Mouse (Mus musculus): ENCODE data around the gene Ppp2r3d.
"Not testable (repeated sequence)": the region's sequence is repeated elsewhere in the genome, so short reads cannot be mapped to it uniquely, and the experiment has no call there.

Ppp2r3d gene

DNA sequence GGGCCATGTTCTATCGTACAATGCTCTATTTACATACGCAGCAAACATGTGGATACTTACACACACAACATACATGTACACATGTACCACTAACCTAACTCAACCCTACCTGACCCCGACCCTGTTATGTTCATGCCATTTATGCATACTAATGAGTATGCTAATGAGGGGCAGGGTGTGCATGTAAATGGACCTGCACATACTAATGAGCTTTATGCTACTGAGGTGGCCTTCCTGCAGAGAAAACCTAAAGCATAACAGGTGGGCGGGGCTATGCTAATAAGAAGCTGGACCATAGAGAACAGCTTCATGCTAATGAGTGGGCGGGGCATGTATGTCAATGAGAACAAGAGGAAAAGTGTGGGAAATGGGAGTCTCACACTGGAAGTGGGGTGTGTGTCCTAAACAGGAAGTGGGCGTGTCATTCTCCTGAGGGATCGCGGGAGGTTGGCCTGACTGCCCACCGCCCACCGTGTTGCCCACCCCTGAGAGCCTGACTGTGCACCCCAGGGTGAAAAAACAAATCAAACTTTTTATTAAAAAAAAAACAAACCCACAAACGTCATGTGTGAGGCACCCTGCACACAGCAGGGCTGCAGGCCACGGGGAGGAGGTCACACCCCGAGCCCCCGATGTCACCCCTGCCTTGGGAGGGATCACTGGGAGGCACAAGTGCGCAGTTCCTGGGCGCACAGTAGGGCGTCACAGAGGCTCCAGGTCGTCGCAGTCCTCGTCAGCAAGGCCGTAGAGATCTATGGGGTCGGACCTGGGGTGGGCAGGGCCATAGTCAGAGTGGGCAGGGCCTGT lies at the start of gene Ppp2r3d:
Ppp2r3d (minus strand) TSS at position 803 of the 807 bp plus-strand sequence.
- DNase-seq, result peak in 1 of 2 experiments; percentile 1

- DNase-seq, result not testable (repeated sequence)
Observed at GRCm38 (mm10) chr9:124493693-124494092, 17.0 kb upstream of the Ppp2r3d start, which contains the start of gene Gm21836. Gm21836 (minus strand) TSS chr9:124493793.

DNA sequence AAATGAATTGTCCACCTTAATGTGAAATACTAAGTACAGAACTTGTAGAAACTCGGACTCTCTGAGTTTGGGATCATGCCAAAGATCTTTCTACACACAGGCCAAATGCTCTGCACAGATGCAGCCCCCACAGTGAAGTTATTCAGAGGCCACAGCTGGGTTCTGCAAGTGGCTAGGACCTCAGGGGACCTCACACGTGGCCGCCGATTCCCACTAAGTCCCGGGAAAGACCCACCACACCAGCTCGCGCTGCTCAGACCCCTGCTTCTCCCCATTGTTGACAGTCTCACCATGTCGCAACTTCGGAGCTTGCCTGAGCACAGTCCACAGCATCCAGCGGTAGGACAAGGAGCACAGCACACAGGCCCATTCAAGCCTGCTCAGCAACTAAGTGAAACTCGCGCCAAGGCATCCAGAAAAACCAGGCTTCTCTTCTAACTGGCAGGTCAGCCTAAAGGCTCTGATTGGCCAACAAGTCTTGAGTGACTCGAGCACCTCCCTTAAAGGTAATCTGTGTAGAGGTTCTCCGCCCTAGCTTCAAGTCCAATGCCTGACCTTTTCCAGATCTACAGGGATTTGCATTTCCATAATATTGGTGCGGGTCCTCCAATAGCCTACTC lies 3.8 kb upstream of the Ppp2r3d start:
- DNase-seq, result not testable (repeated sequence)

- DNase-seq, result peak; percentile 30 to 57
Observed at GRCm38 (mm10) chr9:124478081-124478480, 1.4 kb upstream of the Ppp2r3d start.

DNA sequence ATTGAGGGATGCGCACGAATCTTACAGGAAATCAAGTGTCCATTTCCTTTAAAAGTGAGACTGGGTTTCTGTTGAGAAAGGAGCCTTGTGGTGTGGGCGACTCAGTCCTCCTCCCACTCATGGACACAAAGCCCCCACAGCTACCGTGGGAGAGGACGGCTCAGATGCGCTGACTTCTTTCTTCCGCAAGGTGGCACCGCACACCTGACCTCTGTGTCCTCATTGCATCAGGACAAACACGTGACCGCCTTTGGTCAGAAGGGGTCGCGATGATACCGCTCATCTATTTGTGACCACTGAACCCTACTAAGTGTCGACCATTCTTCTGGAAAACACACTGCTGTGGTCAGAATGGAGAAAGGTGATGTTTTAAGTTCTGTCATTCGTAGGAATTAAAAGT lies 1.0 kb downstream of the Ppp2r3d start:
- DNase-seq, result peak in 1 of 2 experiments; percentile 2

- peak; percentile 27 to 75 for DNase-seq
Observed at GRCm38 (mm10) chr9:124456572-124456971, 20.1 kb downstream of the Ppp2r3d start.

DNA sequence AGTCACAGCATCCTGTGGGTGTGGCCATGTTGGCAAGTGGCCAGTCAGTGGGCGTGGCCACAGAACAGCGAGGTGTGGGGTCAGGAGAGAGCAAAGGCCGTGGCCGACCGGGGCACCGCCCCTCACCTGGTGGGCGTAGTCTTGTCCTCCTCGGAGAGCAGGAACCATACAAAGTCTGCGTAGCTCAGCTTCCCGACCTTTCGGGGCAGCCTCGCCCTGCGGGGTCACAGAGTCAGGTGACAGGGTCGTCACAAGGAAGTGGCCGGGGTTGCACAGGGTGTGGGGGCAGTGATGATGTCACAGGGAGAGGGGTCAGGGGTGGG lies 34.2 kb downstream of the Ppp2r3d start:
- DNase-seq, result peak in 1 of 2 experiments; percentile 11

DNA sequence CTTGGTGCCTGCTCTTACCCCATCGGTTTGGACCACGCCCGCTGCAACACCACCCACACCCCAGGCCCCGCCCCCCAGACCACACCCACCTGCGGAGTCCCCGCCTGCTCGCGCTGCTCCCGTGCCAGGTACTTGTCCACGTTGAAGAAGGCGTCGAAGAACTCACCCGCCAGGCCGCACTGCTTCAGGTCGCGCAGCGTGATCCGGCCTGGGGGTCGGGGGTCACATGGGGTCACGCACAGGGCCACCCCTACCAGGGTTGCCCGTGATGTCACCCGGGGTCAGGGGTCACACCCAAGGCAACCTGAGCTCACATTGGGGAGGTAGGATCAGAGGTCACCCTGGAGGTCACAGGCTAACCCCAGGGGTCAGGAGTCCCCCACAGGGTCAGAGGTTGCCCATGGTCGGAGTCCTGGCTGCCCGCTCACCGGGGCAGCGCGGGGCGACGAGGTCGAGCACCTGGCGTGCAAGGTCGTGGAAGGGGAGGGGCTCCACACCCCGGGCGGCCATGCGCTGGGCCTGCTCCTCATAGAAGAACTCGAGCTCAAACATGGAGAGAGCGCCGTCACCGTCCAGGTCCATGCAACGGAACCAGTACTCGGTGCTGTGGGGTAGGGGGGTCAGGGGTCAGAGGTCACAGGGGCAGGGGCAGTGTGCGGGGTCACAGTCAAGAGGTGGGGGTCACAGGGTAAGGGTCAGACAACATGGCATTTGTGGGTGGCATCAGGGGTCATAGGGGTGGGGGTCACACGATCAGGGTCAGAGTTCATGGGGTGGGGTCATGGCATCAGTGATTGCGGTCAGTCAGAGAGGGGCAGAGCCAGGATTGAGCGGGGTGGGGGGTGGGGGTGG lies 34.8 kb downstream of the Ppp2r3d start:
- peak in 1 of 2 experiments; percentile 10 for DNase-seq

DNA sequence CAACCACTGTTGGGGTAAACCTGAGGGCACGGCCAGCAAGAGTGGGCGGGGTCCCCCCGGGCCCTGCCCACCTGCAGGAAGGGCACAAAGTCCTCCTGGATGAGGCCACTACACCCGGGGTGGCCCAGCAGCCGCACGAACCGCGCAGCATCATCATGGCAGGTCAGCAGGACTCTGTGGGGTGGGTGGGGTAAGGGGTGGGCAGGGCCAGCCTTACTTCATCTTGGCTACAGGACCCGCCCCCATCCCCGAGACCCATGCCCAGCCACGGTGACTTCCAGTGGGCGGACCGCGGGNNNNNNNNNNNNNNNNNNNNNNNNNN lies 36.0 kb downstream of the Ppp2r3d start:
- DNase-seq, result peak in 1 of 2 experiments; percentile 3

DNA sequence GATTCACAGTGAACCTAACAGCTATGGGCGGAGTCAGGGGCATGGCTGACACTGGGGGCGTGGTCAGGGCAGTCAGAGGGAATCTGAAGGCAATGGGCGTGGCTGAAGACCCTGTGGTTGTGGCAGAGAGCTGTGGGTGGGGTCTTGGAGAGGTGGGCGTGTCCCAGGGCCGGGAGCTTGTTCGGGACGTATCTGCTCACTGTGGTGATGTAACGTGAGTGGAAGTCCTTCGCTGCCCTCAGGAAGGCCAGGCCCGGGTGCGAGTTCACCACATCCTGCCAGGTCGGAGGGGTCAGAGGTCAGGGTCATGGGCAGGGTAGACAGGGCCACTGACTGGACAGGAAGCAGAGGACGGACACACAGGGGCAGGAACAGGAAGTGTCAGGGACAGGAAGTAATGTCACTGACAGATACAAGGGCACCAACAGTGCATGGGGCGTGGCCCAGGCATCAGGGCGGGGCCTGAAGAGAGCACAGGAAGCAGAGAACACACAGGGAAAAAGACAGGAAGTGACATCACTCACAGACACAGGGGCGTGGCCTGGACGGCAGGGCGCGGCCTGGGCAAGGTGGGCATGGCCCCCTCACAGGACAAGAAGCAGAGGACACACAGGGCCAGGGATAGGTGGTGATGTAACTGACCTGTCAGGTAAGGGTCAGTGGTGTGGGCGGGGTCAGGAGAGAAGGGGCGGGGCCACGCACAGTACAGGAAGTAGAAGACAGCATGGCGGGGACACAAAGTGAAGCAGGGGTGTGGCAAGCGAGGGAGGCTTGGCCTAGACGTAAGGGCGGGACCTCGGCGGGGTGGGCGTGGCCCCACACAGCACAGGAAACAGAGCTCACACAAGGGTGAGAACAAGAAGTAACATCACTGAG lies 36.6 kb downstream of the Ppp2r3d start:
- peak; percentile 2 to 28 for DNase-seq

- DNase-seq, result peak in 1 of 2 experiments; percentile 17
Observed at GRCm38 (mm10) chr9:124439403-124439847, 37.3 kb downstream of the Ppp2r3d start.

DNA sequence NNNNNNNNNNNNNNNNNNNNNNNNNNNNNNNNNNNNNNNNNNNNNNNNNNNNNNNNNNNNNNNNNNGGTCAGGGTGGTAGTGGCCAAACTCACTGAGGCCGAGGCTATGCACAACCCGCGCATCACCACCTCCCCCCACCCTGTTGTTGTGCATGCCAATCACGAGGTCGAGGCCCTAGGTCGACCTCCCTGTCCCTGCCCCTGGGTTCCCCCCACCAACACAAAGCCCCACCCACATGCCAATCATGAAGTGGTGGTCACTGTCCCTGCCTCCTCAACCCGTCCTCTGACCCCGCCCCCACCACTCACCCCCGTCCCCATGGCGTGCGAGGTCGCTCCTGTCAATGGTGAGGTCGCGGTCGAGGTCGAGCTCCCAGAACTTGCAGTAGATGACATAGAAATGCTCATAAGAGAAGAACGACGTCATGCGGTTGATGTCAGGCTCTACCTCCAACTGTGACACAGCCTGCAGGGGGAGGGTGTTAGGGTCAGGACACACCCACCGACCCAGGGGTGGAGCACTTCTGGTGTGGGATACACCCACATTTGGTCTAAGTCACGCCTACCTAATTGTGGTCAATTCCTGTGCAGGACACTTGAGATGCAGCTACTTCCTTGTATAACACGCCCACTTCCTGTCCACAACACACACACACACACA lies 37.9 kb downstream of the Ppp2r3d start:
- peak; percentile 0 to 4 for DNase-seq

- peak; percentile 93 to 95 for DNase-seq
Observed at GRCm38 (mm10) chr9:124425411-124425885, 51.2 kb downstream of the Ppp2r3d start.

DNA sequence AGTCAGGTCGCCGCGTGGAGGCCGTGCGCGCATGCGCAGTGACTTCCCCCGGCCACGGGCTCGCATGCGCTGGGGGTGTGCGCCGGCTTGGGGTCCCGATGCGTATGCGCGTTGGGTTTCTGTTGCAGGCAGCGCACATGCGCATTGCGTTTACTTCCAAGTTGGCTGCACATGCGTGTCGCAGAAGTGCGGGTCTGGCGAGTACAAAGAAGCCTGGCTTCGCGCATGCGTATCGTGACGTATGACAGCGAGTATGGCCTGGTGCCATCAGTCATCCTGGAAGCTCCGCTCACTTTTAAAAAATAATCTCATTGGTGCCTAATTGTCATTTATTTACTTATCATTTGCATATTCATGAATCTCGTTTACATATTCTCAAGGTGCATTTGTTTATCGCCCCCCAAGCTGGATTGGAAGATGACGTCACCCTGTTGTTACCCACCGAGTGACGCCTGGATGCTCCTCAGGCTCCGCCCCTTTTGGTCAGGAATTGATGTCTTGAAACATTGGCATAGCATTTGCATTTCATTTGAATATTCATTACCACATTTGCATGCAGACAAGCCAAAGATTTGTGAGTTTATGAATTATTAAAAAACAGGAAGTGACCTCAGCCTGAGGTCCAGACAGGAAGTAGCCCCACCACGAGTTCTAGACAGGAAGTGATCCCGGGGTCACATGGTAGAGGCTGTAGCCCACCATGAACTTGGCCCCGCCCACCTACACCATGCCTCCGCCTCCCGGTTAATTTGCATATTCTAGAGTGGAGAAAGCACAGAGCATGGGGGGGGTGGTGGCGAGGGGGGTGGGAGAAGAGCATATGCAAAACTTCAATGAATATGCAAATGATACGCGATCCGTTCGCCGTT lies 51.9 kb downstream of the Ppp2r3d start:
- peak; percentile 97 to 98 for DNase-seq

- no peak for DNase-seq
Observed at GRCm38 (mm10) chr9:124424292-124424541, 52.5 kb downstream of the Ppp2r3d start.

DNA sequence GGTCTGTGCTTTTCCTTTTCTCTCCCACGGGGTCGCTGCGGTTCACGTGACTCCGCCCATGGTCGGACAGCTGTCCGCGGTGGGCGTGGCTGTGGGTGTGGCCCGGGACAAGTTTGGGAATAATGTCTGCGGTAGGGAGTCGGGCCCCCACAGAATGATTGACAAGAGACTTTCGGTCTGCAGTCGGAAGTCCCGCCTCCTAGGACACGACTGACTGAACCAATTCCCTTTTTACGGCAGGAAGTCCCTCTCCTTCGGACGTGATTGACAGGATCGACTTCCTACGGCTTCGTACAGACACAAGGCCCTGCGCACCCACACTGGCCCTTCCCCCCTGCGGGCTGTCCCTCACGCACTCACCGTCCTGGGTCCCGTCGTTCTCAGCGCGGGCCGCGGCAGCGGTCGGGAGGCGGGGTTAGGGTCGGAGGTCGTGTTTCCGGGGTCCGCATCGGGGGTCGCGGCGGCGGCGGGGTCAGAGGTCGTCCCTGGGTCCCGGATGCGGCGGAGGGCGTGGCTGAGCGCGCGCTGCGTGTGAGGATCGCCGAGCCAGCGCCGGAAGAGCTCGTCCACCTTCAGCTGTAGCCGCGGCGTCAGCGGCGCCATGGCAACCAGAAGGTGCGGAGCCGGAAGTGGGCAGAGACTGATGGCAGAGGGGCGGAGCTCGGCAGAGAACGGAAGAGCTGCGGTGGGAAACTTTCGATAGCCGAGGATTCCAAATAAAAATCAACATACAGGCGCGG lies 53.0 kb downstream of the Ppp2r3d start:
- DNase-seq, result peak; percentile 99

DNA sequence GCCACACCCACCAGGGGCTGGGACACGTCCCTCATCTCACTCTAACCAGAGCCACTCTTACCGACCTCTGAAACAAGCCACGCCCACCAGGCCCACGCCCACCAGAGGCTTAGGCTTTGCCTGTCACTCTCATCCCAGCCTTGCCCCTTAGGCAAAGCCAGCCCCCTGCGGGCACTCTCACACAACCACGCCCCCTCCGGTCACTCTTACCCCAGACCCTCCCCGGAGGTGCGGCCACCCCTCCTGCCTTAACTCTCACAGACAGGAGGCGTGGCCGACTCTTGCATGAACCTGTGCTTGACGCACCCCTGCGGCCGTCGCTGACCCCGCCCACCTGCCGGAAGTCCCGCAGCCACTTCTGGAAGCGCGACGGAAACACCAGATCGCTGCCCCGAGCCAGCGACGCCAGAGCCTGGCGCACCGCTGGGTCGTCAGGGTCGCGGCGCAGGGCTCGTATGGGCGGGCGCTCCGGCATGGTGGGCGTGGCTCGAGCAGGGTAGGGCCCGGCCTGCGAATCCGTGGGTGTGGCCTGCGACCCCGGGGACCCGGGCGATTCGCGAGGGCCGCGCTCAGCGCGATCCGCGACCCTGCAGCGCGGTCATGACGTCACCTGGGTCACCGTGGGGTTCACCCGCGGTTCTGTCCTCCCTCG lies 53.7 kb downstream of the Ppp2r3d start:
- peak; percentile 94 to 96 for DNase-seq

- peak; percentile 26 to 64 for DNase-seq
Observed at GRCm38 (mm10) chr9:124422427-124422826, 54.3 kb downstream of the Ppp2r3d start.

GRCm38 (mm10) chr9:124412921-124413320 lies 63.8 kb downstream of the Ppp2r3d start:
- no peak for DNase-seq

Data from kidney, postnatal 36 days (tissue).